Mouse (Mus musculus) liver, embryonic 13.5 days (tissue): ENCODE measurements around the gene Otop3. TPM values are rescaled to one million over a fixed set of nuclear protein-coding genes. Genes with fewer than 3 reads are reported as not detected.
"Not testable (repeated sequence)": the region's sequence is repeated elsewhere in the genome, so short reads cannot be mapped to it uniquely, and the experiment has no call there.

ENCODE experiments used
- ATAC-seq: fragments of 200-750 bp; cut with Nextera tagmentation; 2 replicates; pipeline ENCODE4 v1.8.0; 2017; ENCODE audit warnings: low read depth, mild to moderate bottlenecking, moderate number of reproducible peaks, moderate library complexity
- DNase-seq: peaks from one replicate; pipeline ENCODE4 v3.0.0; 2022
- H3K27ac ChIP-seq: fragments of 300-500 bp; sonication (generic); 2 replicates; pipeline ENCODE4 v1.5.1; 2015; ENCODE audit warnings: moderate library complexity, mild to moderate bottlenecking, inconsistent platforms
- H3K27me3 ChIP-seq: fragments of 300-500 bp; sonication (generic); 2 replicates; pipeline ENCODE4 v1.6.1; 2015; ENCODE audit warnings: mild to moderate bottlenecking, inconsistent platforms
- H3K36me3 ChIP-seq: fragments of 300-500 bp; sonication (generic); 2 replicates; pipeline ENCODE4 v1.6.1; 2015; ENCODE audit warnings: mild to moderate bottlenecking, inconsistent platforms
- H3K4me1 ChIP-seq: fragments of 300-500 bp; sonication (generic); replicated peaks from 2 replicates; pipeline ENCODE4 v1.6.1; 2015; ENCODE audit warnings: inconsistent platforms
- H3K4me2 ChIP-seq: fragments of 300-500 bp; sonication (generic); 2 replicates; pipeline ENCODE4 v1.6.1; 2015; ENCODE audit warnings: inconsistent platforms, mild to moderate bottlenecking, moderate library complexity
- H3K4me3 ChIP-seq: fragments of 300-500 bp; sonication (generic); replicated peaks from 2 replicates; pipeline ENCODE4 v1.5.1; 2015; ENCODE audit warnings: mild to moderate bottlenecking, inconsistent platforms
- H3K9ac ChIP-seq: fragments of 300-500 bp; sonication (generic); 2 replicates; pipeline ENCODE4 v1.6.1; 2015; ENCODE audit warnings: mild to moderate bottlenecking, inconsistent platforms
- H3K9me3 ChIP-seq: fragments of 300-500 bp; sonication (generic); replicated peaks from 2 replicates; pipeline ENCODE4 v1.6.1; 2016; ENCODE audit warnings: inconsistent platforms
- WGBS: fragments of 180-500 bp; shearing (Covaris S2); methylation state at CpG from one replicate; pipeline ENCODE4 v1.1.7; 2015; ENCODE audit not compliant: insufficient replicate concordance; 5-methylcytosine and 5-hydroxymethylcytosine counted together
- polyA plus RNA-seq: library from polyadenylated mRNA; unstranded; fragments of >200 nt; fragmentation: Nextera tagmentation; extraction: Ambion mirVana; gene quantifications from 2 replicates; pipeline ENCODE4 v1.2.1, GENCODE M21; 2015

The Otop3 gene
- polyA plus RNA-seq, 1 experiment from 2014 or later, result not detected

DNA sequence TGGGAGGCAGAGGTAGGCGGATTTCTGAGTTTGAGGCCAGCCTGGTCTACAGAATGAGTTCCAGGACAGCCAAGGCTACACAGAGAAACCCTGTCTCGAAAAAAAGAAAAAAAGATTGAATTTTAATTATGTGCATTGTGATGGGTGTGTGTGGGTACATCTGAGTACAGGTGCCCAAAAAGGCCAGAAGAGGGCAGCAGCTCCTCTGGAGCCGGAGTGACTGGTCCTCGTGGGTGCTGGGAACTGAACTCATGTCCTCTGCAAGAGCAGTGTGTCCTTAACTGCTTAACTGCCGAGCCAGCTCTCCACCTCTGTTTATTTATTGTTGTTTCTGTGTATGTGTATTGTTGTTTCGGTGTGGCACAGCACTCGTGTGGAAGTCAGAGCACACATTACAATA, 43.3 kb downstream of the Otop3 start:
- H3K4me2 ChIP-seq, result no peak overlapping the region
- no peak overlapping the region for H3K4me3 ChIP-seq
- DNase-seq, result no peak
- ATAC-seq, result no peak
- no peaks in the 10 kb centered on the region for H3K9me3 ChIP-seq
- peaks cover 79% of the 10 kb centered on the region for H3K27me3 ChIP-seq
- 72% methylated on average over 7 of the region's 7 CpGs for WGBS
- H3K9ac ChIP-seq, result no peak overlapping the region
- H3K27ac ChIP-seq, result no peak overlapping the region
- H3K36me3 ChIP-seq, result no peaks in the 10 kb centered on the region
- H3K4me1 ChIP-seq, result peaks cover 5% of the 10 kb centered on the region

DNA sequence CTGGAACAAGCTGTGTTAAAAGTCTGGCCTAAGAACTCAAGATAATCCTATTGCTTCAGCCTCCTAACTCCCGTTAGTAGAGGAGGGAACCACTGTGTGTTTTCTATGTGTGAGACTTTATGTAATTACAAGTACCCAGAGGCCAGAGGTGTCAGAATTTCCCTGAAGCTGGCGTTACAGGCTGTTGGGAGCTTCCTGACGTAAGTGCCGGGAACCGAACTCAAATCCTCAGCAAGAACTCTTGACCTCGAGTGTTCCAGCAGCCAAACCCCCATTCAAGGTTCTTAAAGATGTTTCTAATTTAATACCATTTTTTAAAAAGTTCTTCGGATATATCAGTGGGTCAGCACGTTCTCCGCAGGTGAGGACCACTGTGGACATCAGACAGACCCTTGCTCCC, 46.7 kb downstream of the Otop3 start:
- Histone ChIP-seq H3K27me3 (peaks cover 77% of the 10 kb centered on the region), H3K4me2 (peak overlapping the region; percentile 70), H3K4me3 (peak overlapping the region; percentile 60), H3K36me3 (no peaks in the 10 kb centered on the region), H3K9me3 (no peaks in the 10 kb centered on the region), H3K27ac (no peak overlapping the region), H3K4me1 (no peaks in the 10 kb centered on the region), H3K9ac (no peak overlapping the region)
- no peak for DNase-seq
- WGBS, result 36% methylated on average over 9 of the region's 9 CpGs
- ATAC-seq, result no peak

DNA sequence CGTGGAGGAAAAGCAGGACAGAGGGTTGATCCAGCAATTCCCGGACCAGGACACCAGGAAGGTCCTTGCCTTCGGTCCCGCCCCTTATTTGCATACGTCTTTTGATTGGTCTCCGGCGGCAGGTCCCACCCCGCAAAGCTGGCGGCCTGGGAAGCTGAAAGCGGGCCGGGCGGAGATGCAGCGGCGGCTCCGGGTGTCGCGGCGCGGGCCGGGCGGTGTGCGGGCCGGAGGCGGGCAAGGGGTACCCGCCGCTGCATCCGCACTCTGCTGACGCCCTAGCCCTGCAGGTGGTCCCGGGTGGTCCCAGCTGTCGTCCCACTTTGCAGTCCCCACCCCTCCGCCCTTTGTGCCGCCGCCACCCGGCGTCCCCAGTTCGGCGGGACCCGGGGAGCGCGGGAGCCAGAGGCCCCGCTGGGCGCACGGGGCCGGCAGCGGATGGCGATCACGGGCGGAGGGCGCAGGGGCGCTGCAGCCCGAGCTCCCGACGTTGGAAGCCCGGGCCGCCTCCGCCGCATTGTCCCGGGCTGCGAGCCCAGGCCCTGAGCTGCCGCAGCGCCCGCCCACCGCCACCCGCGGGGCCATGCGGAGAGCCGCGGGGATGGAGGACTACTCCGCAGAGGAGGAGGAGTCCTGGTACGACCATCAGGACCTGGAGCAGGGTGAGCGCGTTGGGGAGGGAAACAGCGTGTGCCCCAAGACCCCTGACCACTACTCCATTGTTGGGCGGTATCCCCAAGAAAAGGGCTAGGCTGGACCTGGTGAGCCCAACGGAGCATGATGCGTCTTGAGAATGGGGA, 47.4 kb downstream of the Otop3 start, which contains the start of gene Cdr2l:
Gene Cdr2l (plus strand): TSS at position 174 of the 797 bp plus-strand sequence.
- ATAC-seq (peak; percentile 61), DNase-seq (peak; percentile 29)
- Histone ChIP-seq H3K4me3 (peak within 1 kb of the TSS; percentile 60), H3K36me3 (no peaks in the 10 kb centered on the region), H3K9me3 (no peaks in the 10 kb centered on the region), H3K27ac (no peak within 1 kb of the TSS), H3K9ac (peak within 1 kb of the TSS; percentile 59), H3K27me3 (peaks cover 76% of the 10 kb centered on the region), H3K4me1 (no peaks in the 10 kb centered on the region), H3K4me2 (peak within 1 kb of the TSS; percentile 70)
- WGBS, result 1% methylated on average over 76 of the region's 76 CpGs

DNA sequence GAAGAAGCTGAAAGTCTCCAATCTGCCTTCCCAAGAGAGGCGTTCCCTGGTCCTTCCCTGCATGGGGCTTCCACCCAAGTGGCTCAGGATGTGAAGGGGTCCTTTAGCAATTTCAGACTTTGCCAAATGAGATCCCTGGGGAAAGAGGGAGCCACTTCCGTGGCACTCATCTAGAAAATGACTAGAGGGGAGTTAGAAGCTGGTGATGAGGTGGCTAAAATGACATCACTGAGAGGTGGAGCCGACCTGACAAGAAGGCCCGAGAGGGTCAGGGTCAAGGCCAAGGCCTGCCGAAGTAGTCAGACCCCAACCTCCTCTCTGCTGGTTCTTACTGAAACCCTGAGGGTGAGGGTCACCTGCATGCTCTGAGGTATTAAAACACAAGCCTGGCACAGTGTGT, 48.4 kb downstream of the Otop3 start:
- DNase-seq, result no peak
- Histone ChIP-seq H3K27ac (no peak overlapping the region), H3K4me2 (peak overlapping the region; percentile 70), H3K4me1 (no peaks in the 10 kb centered on the region), H3K9me3 (no peaks in the 10 kb centered on the region), H3K36me3 (no peaks in the 10 kb centered on the region), H3K9ac (0 out of 2 replicates have a peak overlapping the region, but pooled peaks have one; percentile 59), H3K27me3 (peaks cover 73% of the 10 kb centered on the region), H3K4me3 (peak overlapping the region; percentile 60)
- ATAC-seq, result no peak
- 30% methylated on average over 5 of the region's 5 CpGs for WGBS

DNA sequence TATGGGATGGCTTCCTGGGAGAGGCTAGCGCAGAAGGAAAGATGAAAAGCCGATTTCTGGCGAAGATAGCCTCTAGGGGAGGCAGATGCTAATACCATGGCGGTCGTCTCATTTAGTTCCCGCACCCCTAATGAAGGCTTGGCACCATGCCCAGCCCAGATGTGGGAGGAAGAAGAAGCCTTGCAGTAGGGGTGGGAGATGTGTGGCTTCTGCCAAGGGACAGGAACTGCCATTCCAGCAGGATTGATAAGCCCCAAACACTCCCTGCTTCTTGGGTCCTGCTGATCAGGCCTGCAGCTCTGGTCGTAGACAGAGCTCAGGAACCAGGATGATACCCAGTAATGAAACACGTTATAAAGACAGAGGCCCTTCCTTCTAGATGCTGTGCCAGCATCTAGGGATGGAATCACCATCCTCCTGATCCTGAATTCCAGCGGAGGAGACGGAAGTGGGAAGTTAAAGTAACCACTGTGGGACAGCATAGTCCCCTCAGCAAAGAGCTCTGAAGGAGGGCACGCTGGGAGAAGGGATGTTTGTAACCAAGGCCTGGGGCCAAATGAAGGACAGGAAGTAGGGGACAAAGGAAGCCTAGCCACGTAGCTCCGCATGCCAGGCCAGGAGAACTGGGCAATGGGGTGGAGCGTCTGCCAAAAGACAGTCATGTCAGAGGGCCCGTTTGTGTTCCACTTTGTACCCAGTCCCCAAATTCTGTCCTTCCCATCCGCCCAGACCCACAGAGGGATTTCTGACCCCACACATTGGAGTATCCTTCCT, 49.4 kb downstream of the Otop3 start:
- WGBS, result 53% methylated on average over 16 of the region's 16 CpGs
- Histone ChIP-seq H3K4me3 (no peak overlapping the region), H3K4me2 (peak overlapping the region; percentile 70), H3K27me3 (peaks cover 73% of the 10 kb centered on the region), H3K27ac (peak overlapping the region; percentile 20; the same call in 1 of the 2 replicates), H3K36me3 (no peaks in the 10 kb centered on the region), H3K9ac (no peak overlapping the region), H3K9me3 (no peaks in the 10 kb centered on the region), H3K4me1 (no peaks in the 10 kb centered on the region)
- no peak for DNase-seq
- no peak for ATAC-seq

DNA sequence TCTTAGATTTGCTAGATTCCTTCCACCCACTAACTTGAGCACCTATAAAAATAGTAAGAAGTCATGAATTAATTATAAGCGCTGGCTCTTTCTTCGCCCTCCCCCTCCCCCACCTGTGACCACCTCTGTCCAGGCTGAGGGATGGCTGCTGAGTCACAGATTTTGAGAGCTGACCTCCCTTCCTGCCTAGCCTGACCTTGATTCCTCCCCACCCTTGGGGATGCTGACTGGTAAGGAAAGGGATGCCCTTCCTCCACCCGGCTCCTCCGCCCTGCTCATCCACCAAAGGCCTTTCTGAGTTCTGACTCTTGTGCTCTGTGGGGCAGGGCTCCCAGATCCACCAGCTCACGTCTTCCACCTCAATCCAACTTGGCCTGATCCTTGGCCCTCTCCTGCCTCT, 50.1 kb downstream of the Otop3 start:
- H3K27ac ChIP-seq, result 0 out of 2 replicates have a peak overlapping the region, but pooled peaks have one; percentile 20
- no peak overlapping the region for H3K9ac ChIP-seq
- no peaks in the 10 kb centered on the region for H3K36me3 ChIP-seq
- no peak overlapping the region for H3K4me3 ChIP-seq
- peaks cover 69% of the 10 kb centered on the region for H3K27me3 ChIP-seq
- 61% methylated on average over 5 of the region's 5 CpGs for WGBS
- DNase-seq (no peak), ATAC-seq (no peak)
- H3K4me2 ChIP-seq, result no peak overlapping the region
- H3K4me1 ChIP-seq, result no peaks in the 10 kb centered on the region
- H3K9me3 ChIP-seq, result no peaks in the 10 kb centered on the region

DNA sequence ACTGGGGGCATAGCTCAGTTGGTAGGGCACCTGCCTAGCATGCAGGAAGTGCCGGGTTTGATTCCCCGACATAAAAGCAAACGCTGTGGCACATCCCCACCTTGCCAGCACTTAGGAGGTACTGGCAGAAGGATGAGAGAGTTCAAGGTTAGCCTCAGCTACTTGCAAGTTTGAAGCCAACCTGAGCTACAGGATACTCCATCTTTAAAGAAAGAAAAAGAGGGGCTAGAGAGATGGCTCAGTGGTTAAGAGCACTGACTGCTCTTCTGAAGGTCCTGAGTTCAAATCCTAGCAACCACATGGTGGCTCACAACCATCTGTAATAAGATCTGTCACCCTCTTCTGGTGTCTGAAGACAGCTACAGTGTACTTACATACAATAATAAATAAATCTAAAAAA, 52.3 kb downstream of the Otop3 start:
- 69% methylated on average over 3 of the region's 3 CpGs for WGBS
- H3K4me3 ChIP-seq, H3K4me2 ChIP-seq, H3K4me1 ChIP-seq, H3K9ac ChIP-seq, DNase-seq, ATAC-seq, H3K27ac ChIP-seq, H3K9me3 ChIP-seq, H3K36me3 ChIP-seq: not testable (repeated sequence)
- peaks cover 50% of the 10 kb centered on the region for H3K27me3 ChIP-seq

DNA sequence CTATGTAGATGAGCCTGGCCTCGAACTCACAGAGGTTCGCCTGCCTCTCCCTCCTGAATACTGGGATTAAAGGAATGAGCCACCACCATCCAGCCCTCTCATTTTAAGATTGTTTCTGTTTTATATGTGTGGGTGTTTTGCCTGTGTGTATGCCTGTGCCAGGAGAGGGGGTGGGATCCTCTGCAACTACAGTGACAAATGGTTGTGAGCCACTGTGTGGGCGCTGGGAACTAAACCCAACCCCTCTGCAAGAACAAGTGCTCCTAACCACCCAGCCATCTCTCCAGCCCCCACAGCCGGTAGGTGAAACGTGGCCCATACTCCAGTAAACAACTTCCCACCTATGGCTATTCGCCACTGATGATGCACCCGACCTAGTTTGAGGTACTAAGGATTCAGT, 56.8 kb downstream of the Otop3 start:
- WGBS, result 68% methylated on average over 7 of the region's 7 CpGs
- H3K4me2 ChIP-seq, result no peak overlapping the region

DNA sequence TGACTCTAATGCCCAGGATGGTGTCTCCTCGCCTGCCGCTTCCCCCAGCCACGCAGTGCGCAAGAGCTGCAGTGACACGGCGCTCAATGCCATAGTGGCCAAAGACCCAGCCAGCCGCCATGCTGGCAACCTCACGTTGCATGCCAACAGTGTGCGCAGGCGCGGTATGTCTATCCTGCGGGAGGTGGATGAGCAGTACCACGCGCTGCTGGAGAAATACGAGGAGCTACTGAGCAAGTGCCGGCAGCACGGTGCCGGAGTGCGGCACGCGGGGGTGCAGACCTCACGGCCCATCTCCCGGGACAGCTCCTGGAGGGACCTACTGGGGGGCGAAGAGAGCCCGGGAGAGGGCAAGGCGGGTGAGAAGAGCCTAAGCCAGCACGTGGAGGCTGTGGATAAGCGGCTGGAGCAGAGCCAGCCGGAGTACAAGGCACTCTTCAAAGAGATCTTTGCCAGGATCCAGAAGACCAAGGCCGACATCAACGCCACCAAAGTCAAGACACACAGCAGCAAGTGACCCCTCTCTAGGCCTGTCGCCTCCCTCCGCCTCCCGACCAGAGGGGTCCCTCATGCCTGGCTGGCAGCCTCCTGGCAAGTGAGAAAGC, 59.3 kb downstream of the Otop3 start:
- Histone ChIP-seq H3K9ac (no peak overlapping the region), H3K27ac (no peak overlapping the region), H3K4me1 (peaks cover 5% of the 10 kb centered on the region; the same call in 1 of the 2 replicates), H3K9me3 (no peaks in the 10 kb centered on the region), H3K4me2 (peak overlapping the region; percentile 45), H3K36me3 (no peaks in the 10 kb centered on the region), H3K27me3 (peaks cover 23% of the 10 kb centered on the region), H3K4me3 (peak overlapping the region; percentile 30)
- ATAC-seq, result no peak
- DNase-seq, result no peak
- WGBS, result 57% methylated on average over 34 of the region's 34 CpGs

More for the DNA sequence above, 56.8 kb downstream of the Otop3 start:
- Histone ChIP-seq H3K9ac (no peak overlapping the region), H3K36me3 (no peaks in the 10 kb centered on the region), H3K9me3 (no peaks in the 10 kb centered on the region), H3K4me3 (no peak overlapping the region), H3K4me1 (peaks cover 5% of the 10 kb centered on the region; the same call in 1 of the 2 replicates), H3K27ac (no peak overlapping the region), H3K27me3 (peaks cover 23% of the 10 kb centered on the region)
- DNase-seq, result no peak
- no peak for ATAC-seq
